Mouse (Mus musculus) MEL (cell line): Measurements from ENCODE around the gene Ryr2. TPM values are rescaled to one million over a fixed set of nuclear protein-coding genes. Genes with fewer than 3 reads are reported as not detected.

ENCODE experiments used
- DNase-seq: peaks from one replicate; pipeline ENCODE4 v3.0.0; 2011; ENCODE audit warnings: low read depth, low spot score
- H3K27ac ChIP-seq: 2 replicates; pipeline ENCODE4 v1.5.1; 2012; ENCODE audit warnings: low read depth, mild to moderate bottlenecking, control low read depth, low read length, moderate library complexity; ENCODE audit not compliant: control insufficient read depth
- H3K27me3 ChIP-seq, 2 experiments: fragments of 150-350 bp in 1 of 2; sonication (generic) in 1 of 2; 2 replicates each; pipeline ENCODE4 v1.6.1; 2012; ENCODE audit warnings: low read length in 2 of 2, mild to moderate bottlenecking in 2 of 2, improper control_type of control experiment in 1 of 2, moderate library complexity in 1 of 2; ENCODE audit not compliant: insufficient read depth in 2 of 2, control insufficient read depth in 1 of 2
- H3K36me3 ChIP-seq, 2 experiments: 2 replicates each; pipeline ENCODE4 v1.6.1; 2012 to 2014; ENCODE audit warnings: low read length in 2 of 2, improper control_type of control experiment in 1 of 2, inconsistent platforms in 1 of 2, mild to moderate bottlenecking in 1 of 2; ENCODE audit not compliant: insufficient read depth in 2 of 2, control insufficient read depth in 1 of 2
- H3K4me1 ChIP-seq, 2 experiments: fragments of 150-350 bp in 1 of 2; sonication (generic) in 1 of 2; 2 replicates each; pipeline ENCODE4 v1.6.1; 2012; ENCODE audit warnings: low read length in 2 of 2, improper control_type of control experiment in 1 of 2, mild to moderate bottlenecking in 1 of 2; ENCODE audit not compliant: insufficient read depth in 2 of 2, control insufficient read depth in 1 of 2
- H3K4me3 ChIP-seq, 2 experiments: fragments of 150-350 bp in 1 of 2; sonication (generic) in 1 of 2; 2 replicates each; pipeline ENCODE4 v1.5.1; 2012; ENCODE audit warnings: low read depth in 2 of 2, low read length in 2 of 2, mild to moderate bottlenecking in 2 of 2, moderate library complexity in 2 of 2, control low read depth in 1 of 2, improper control_type of control experiment in 1 of 2; ENCODE audit not compliant: control insufficient read depth in 1 of 2, insufficient read depth in 1 of 2
- H3K79me2 ChIP-seq: 2 replicates; pipeline ENCODE4 v1.6.1; 2012; ENCODE audit warnings: mild to moderate bottlenecking, low read length, moderate library complexity; ENCODE audit not compliant: control insufficient read depth, poor library complexity, insufficient read depth
- H3K9ac ChIP-seq: 2 replicates; pipeline ENCODE4 v1.6.1; 2012; ENCODE audit warnings: low read depth, mild to moderate bottlenecking, control low read depth, low read length, moderate library complexity; ENCODE audit not compliant: control insufficient read depth, poor library complexity, severe bottlenecking
- H3K9me3 ChIP-seq: fragments of 150-350 bp; sonication (generic); replicated peaks from 2 replicates; pipeline ENCODE4 v1.6.1; 2012; ENCODE audit warnings: mild to moderate bottlenecking, low read length, improper control_type of control experiment, moderate library complexity; ENCODE audit not compliant: insufficient read depth
- BHLHE40 ChIP-seq: IDR thresholded peaks from 2 replicates; pipeline ENCODE4 v1.6.1; 2012; ENCODE audit warnings: low read depth, mild to moderate bottlenecking, inconsistent platforms, low read length, improper control_type of control experiment, borderline replicate concordance
- CTCF ChIP-seq, 3 experiments: IDR thresholded peaks in 2 of 3; conservative IDR thresholded peaks in 1 of 3; 2 replicates each; pipeline ENCODE4 v1.5.1; 2011 to 2012; ENCODE audit warnings: low read length in 3 of 3, low read depth in 2 of 3, mild to moderate bottlenecking in 2 of 3, improper control_type of control experiment in 1 of 3, inconsistent platforms in 1 of 3, mixed read lengths in 1 of 3, moderate library complexity in 1 of 3; ENCODE audit not compliant: control insufficient read depth in 1 of 3, insufficient read depth in 1 of 3, poor library complexity in 1 of 3, severe bottlenecking in 1 of 3
- HCFC1 ChIP-seq: IDR thresholded peaks from 2 replicates; pipeline ENCODE4 v1.6.1; 2012; ENCODE audit warnings: low read depth, mild to moderate bottlenecking, inconsistent platforms, low read length, improper control_type of control experiment, moderate library complexity
- JUND ChIP-seq: IDR thresholded peaks from 2 replicates; pipeline ENCODE4 v1.6.1; 2011; ENCODE audit warnings: low read depth, mild to moderate bottlenecking, improper control_type of control experiment, low read length
- MAZ ChIP-seq: IDR thresholded peaks from 2 replicates; pipeline ENCODE4 v1.6.1; 2012; ENCODE audit warnings: low read depth, mild to moderate bottlenecking, inconsistent platforms, low read length, improper control_type of control experiment
- MEF2A ChIP-seq: IDR thresholded peaks from 2 replicates; pipeline ENCODE4 v1.6.1; 2014; ENCODE audit warnings: low read depth, mild to moderate bottlenecking, inconsistent platforms, low read length, improper control_type of control experiment; ENCODE audit not compliant: poor library complexity, insufficient replicate concordance, severe bottlenecking; ENCODE audit errors: extremely low read depth
- MYB ChIP-seq: IDR thresholded peaks from 2 replicates; pipeline ENCODE4 v1.6.1; 2011; ENCODE audit warnings: mild to moderate bottlenecking, low read depth, low read length, improper control_type of control experiment
- NELFE ChIP-seq: IDR thresholded peaks from 2 replicates; pipeline ENCODE4 v1.6.1; 2011; ENCODE audit warnings: low read depth, low read length, improper control_type of control experiment
- NRF1 ChIP-seq: IDR thresholded peaks from 2 replicates; pipeline ENCODE4 v1.6.1; 2014; ENCODE audit warnings: low read depth, mild to moderate bottlenecking, inconsistent platforms, low read length, improper control_type of control experiment, moderate library complexity; ENCODE audit not compliant: poor library complexity, insufficient read depth, severe bottlenecking
- POLR2AphosphoS5 ChIP-seq: IDR thresholded peaks from 2 replicates; pipeline ENCODE4 v1.6.1; 2012; ENCODE audit warnings: low read depth, borderline replicate concordance, mild to moderate bottlenecking, inconsistent platforms, low read length, moderate library complexity, mixed read lengths
- SMC3 ChIP-seq: IDR thresholded peaks from 2 replicates; pipeline ENCODE4 v1.6.1; 2011; ENCODE audit warnings: low read depth, low read length, improper control_type of control experiment
- TCF12 ChIP-seq: IDR thresholded peaks from 2 replicates; pipeline ENCODE4 v1.6.1; 2014; ENCODE audit warnings: low read depth, mild to moderate bottlenecking, inconsistent platforms, low read length, improper control_type of control experiment, moderate library complexity
- USF1 ChIP-seq: IDR thresholded peaks from 2 replicates; pipeline ENCODE4 v1.6.1; 2014; ENCODE audit warnings: low read depth, mild to moderate bottlenecking, inconsistent platforms, low read length, improper control_type of control experiment, moderate library complexity
- USF2 ChIP-seq, 2 experiments: IDR thresholded peaks; 2 replicates each; pipeline ENCODE4 v1.6.1; 2011 to 2012; ENCODE audit warnings: improper control_type of control experiment in 2 of 2, low read length in 2 of 2, borderline replicate concordance in 1 of 2, inconsistent platforms in 1 of 2, low read depth in 1 of 2, mild to moderate bottlenecking in 1 of 2; ENCODE audit not compliant: insufficient read depth in 1 of 2
- polyA plus RNA-seq, 2 experiments: library from polyadenylated mRNA; stranded (reverse) in 1 of 2; unstranded in 1 of 2; fragments of >175 nt in 1 of 2; fragments of >200 nt in 1 of 2; gene quantifications; 2 replicates each; pipeline versions ENCODE4 v1.2.1 to v1.2.4; 2012; ENCODE audit warnings: low replicate concordance in 2 of 2, low read depth in 1 of 2; ENCODE audit not compliant: insufficient read length in 2 of 2, insufficient read depth in 1 of 2, missing spikeins in 1 of 2
- total RNA-seq: library from RNA; depleted of rRNA; stranded (reverse); fragments of 300-350 nt; gene quantifications from 2 replicates; pipeline ENCODE4 v1.2.3, GENCODE M21; 2012

Gene Ryr2
- total and polyA plus RNA-seq, 3 experiments = 0.04 TPM; not detected in 2

DNA sequence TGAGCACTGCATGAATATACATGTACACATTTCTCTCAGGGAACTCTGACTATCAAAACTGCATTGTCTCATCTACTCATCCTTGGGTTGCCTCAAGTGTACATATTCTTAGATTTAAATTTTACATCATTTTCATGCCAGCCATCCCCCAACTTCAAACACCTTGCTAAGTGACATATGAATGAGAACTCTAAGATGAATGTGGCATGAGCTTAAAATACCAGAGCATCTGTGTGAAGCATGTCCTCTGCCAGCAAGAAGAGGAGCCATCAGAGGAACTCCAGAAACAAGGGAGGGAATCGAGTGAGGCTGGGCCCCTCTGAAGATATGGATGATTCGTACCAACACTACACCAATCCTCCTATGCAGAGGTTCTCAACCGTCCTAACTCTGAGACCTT lies 222.6 kb downstream of the Ryr2 start:
- Histone ChIP-seq H3K9ac (no peak overlapping the region), H3K27ac (no peak overlapping the region), H3K79me2 (no peaks in the 10 kb centered on the region), H3K36me3 (no peaks in the 10 kb centered on the region), H3K4me3 (no peak overlapping the region), H3K4me1 (no peaks in the 10 kb centered on the region), H3K27me3 (no peaks in the 10 kb centered on the region), H3K9me3 (no peaks in the 10 kb centered on the region)
- no peak for TF ChIP-seq MEF2A
- no peak for TF ChIP-seq HCFC1
- no peak for TF ChIP-seq USF2 (IDR thresholded peaks at IDR 0.05; ENCODE audit: borderline replicate concordance in 1 of 2, insufficient read depth in 1 of 2, low read depth in 1 of 2, low read length in 2 of 2)
- TF ChIP-seq MAZ = no peak
- no peak for TF ChIP-seq JUND
- TF ChIP-seq CTCF (IDR thresholded peaks at IDR 0.05 in 2 of 3, conservative IDR thresholded peaks at IDR 0.05 in 1 of 3; ENCODE audit: control insufficient read depth in 1 of 3, insufficient read depth in 1 of 3, low read depth in 2 of 3, low read length in 3 of 3, poor library complexity in 1 of 3, severe bottlenecking in 1 of 3) = no peak
- DNase-seq = no peak

DNA sequence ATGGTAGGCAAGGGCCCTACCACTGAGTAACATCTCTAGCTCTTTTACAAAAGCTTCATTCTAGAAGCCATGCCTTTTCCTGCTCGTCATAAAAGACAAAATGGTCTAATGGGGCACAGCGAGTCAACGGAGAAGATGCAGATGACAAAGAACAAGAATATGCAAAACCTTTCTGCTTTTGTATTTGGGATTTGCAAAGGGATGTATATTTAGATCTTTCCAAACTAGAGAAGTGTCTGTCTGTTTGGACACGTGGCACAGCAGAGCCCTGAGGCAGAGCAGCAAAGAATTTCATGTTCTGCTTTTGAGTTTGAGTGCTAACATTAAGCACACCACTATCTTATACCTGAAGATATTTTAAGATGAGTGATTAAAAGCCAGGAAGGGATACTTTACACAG lies 224.4 kb downstream of the Ryr2 start:
- Histone ChIP-seq H3K27ac (no peak overlapping the region), H3K79me2 (no peaks in the 10 kb centered on the region), H3K36me3 (no peaks in the 10 kb centered on the region), H3K9ac (no peak overlapping the region), H3K9me3 (no peaks in the 10 kb centered on the region), H3K4me3 (no peak overlapping the region)
- no peak for TF ChIP-seq TCF12
- TF ChIP-seq USF1 = no peak
- TF ChIP-seq MYB = no peak
- no peak for TF ChIP-seq NELFE
- no peak for TF ChIP-seq SMC3
- TF ChIP-seq BHLHE40 = no peak
- TF ChIP-seq, all 39 proteins: peak for 0
- DNase-seq = no peak
- Histone ChIP-seq H3K27me3 (no peaks in the 10 kb centered on the region), H3K4me1 (no peaks in the 10 kb centered on the region)

DNA sequence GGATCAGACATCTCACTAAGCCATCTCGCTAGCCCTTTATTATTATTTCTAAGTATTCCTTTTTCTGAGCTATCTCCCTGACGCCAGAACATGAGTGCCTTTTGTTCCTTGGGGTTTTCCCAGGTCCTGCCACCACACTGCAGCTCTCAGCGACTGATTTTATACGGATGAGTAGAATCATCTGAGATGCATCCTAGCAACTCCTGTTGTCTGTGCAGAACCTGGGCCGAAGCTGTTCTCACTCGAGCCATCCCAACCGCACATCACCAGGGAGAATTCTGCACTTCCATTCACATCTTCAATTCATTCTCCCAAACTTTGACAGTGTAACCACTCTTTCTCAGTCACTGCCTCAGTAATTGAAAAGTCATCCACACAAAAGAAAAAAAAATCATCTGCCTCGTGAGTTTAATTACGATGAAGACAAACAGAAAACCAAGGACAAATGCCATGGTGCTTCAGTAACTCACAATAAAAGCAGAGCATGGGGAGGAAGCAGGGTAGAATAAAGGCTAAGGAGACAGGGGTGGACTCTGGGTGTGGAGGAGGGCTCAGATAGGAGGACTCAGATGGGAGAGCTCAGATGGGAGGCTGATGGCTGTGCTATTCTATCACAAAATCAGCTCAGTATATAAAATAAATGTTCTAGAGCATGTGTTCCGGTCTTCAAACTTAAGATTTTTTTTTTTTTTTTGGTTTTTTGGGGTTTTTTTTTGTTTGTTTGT lies 226.1 kb downstream of the Ryr2 start:
- Histone ChIP-seq H3K4me1 (no peaks in the 10 kb centered on the region), H3K27me3 (no peaks in the 10 kb centered on the region)
- TF ChIP-seq POLR2AphosphoS5 (no peak), NRF1 (no peak)
- TF ChIP-seq, all 39 proteins: peak for 0
- Histone ChIP-seq H3K36me3 (no peaks in the 10 kb centered on the region), H3K9me3 (no peaks in the 10 kb centered on the region), H3K27ac (no peak overlapping the region), H3K9ac (no peak overlapping the region), H3K79me2 (no peaks in the 10 kb centered on the region), H3K4me3 (no peak overlapping the region)
- no peak for DNase-seq
